Mouse (Mus musculus): ENCODE data around the gene Dnase2b.

DNA sequence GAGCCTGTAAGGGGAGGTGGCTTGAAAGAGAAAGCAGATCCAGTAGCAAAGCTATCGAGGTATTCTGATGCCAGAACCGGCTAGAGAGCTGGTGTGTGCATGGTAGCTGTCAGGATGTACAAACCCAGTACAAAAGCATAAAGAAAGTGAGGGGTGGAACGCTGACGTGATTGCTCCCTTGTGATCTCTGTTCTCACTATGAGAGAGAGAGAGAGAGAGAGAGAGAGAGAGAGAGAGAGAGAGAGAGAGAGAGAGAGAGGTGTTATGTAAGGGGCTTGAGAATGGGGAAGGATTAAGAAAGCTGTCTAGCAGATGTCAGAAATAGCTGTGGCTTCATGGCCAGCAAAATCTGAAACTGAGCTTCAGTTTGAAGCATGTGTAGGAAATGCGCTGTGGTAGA, 31.5 kb downstream of the Dnase2b start:
- TF ChIP-seq CTCF (IDR thresholded peaks at IDR 0.05; ENCODE audit: insufficient read depth, low read length) (no peak), POLR2A (IDR thresholded peaks at IDR 0.05; ENCODE audit: borderline replicate concordance, extremely low read depth, low read depth, low read length) (no peak)
